Mouse (Mus musculus): ENCODE results near the gene Abhd16b.
A peak's percentile ranks its signal among the peaks of the same experiment; 100 is the strongest.

Abhd16b gene

GRCm38 (mm10) chr2:181493156-181493927 lies at the start of gene Abhd16b:
Abhd16b (plus strand) TSS chr2:181493206.
- no peak for DNase-seq (ENCODE audit: low spot score)

- no peak for DNase-seq (ENCODE audit: low spot score)
These were observed 40.8 kb upstream of the Abhd16b start for GRCm38 (mm10) chr2:181452181-181452580.

- no peak for DNase-seq (ENCODE audit: low spot score)
These were observed 39.7 kb upstream of the Abhd16b start for GRCm38 (mm10) chr2:181453274-181453673.

GRCm38 (mm10) chr2:181455899-181456298 lies 37.1 kb upstream of the Abhd16b start:
- DNase-seq (ENCODE audit: low spot score), result no peak

- no peak for DNase-seq (ENCODE audit: low spot score)
These were observed 35.2 kb upstream of the Abhd16b start for GRCm38 (mm10) chr2:181457831-181458230.

- DNase-seq (ENCODE audit: low spot score), result peak; percentile 41
These were observed 34.4 kb upstream of the Abhd16b start for GRCm38 (mm10) chr2:181458411-181459152.

GRCm38 (mm10) chr2:181459153-181459672 lies 33.8 kb upstream of the Abhd16b start, which contains the start of gene Zbtb46:
Zbtb46 (minus strand) TSS chr2:181459426.
- peak; percentile 88 for DNase-seq (ENCODE audit: low spot score)

- peak; percentile 81 for DNase-seq (ENCODE audit: low spot score)
These were observed 33.1 kb upstream of the Abhd16b start for GRCm38 (mm10) chr2:181459673-181460621.

- no peak for DNase-seq (ENCODE audit: low spot score)
These were observed 31.4 kb upstream of the Abhd16b start for GRCm38 (mm10) chr2:181461536-181462100.

GRCm38 (mm10) chr2:181462604-181463003 lies 30.4 kb upstream of the Abhd16b start:
- DNase-seq (ENCODE audit: low spot score), result no peak

GRCm38 (mm10) chr2:181463008-181463738 lies 29.8 kb upstream of the Abhd16b start:
- peak; percentile 24 for DNase-seq (ENCODE audit: low spot score)

- DNase-seq (ENCODE audit: low spot score), result no peak
These were observed 27.6 kb upstream of the Abhd16b start for GRCm38 (mm10) chr2:181465423-181465822.

- no peak for DNase-seq (ENCODE audit: low spot score)
These were observed 22.7 kb upstream of the Abhd16b start for GRCm38 (mm10) chr2:181470285-181470684.

GRCm38 (mm10) chr2:181471246-181471645 lies 21.8 kb upstream of the Abhd16b start:
- no peak for DNase-seq (ENCODE audit: low spot score)

- DNase-seq (ENCODE audit: low spot score), result no peak
These were observed 20.7 kb upstream of the Abhd16b start for GRCm38 (mm10) chr2:181472256-181472827.

GRCm38 (mm10) chr2:181483120-181483519 lies 9.9 kb upstream of the Abhd16b start:
- DNase-seq (ENCODE audit: low spot score), result no peak

GRCm38 (mm10) chr2:181483562-181484318 lies 9.3 kb upstream of the Abhd16b start:
- peak; percentile 32 for DNase-seq (ENCODE audit: low spot score)

GRCm38 (mm10) chr2:181484456-181485233 lies 8.4 kb upstream of the Abhd16b start:
- DNase-seq (ENCODE audit: low spot score), result no peak

- no peak for DNase-seq (ENCODE audit: low spot score)
These were observed 7.3 kb upstream of the Abhd16b start for GRCm38 (mm10) chr2:181485741-181486140.
